Mouse (Mus musculus) embryo, embryonic 9.5 days (tissue): ENCODE measurements at regions not wholly inside any gene's neighbourhood (a gene's known extent, or its start where the extent isn't known, plus 50 kb on each side); places are given as distances from the start of the nearest gene placed in this dataset.
A peak's percentile ranks its signal among the peaks of the same experiment; 100 is the strongest.

Experiments used
- DNase-seq: peaks from one replicate; pipeline ENCODE4 v3.0.0-alpha.2; 2017; ENCODE audit errors: extremely low spot score

GRCm38 (mm10) chr3:35688111-35688510 lies 65.8 kb upstream of the Atp11b start:
- no peak for DNase-seq

GRCm38 (mm10) chr3:35688781-35689180 lies 65.1 kb upstream of the Atp11b start:
- DNase-seq, result peak; percentile 12

GRCm38 (mm10) chr3:35693039-35693438 lies 60.9 kb upstream of the Atp11b start:
- peak; percentile 60 for DNase-seq

- DNase-seq, result no peak
Observed at GRCm38 (mm10) chr3:35693551-35693950, 60.4 kb upstream of the Atp11b start.

- DNase-seq, result no peak
Observed at GRCm38 (mm10) chr3:35694241-35694640, 59.7 kb upstream of the Atp11b start.

- DNase-seq, result no peak
Observed at GRCm38 (mm10) chr3:35695859-35696258, 58.0 kb upstream of the Atp11b start.

- no peak for DNase-seq
Observed at GRCm38 (mm10) chr3:35699266-35699665, 54.6 kb upstream of the Atp11b start.

GRCm38 (mm10) chr3:35699979-35700378 lies 53.9 kb upstream of the Atp11b start:
- no peak for DNase-seq

- no peak for DNase-seq
Observed at GRCm38 (mm10) chr3:35703528-35704327, 50.2 kb upstream of the Atp11b start.
